Mouse (Mus musculus) induced T-regulatory cell, adult 2 months (primary cell): ENCODE data around the gene Tbrg1.
A peak's percentile ranks its signal among the peaks of the same experiment; 100 is the strongest.

Experiments used
- DNase-seq: peaks from one replicate; pipeline ENCODE4 v3.0.0-alpha.2; 2012; ENCODE audit warnings: low read depth

Gene Tbrg1

DNA sequence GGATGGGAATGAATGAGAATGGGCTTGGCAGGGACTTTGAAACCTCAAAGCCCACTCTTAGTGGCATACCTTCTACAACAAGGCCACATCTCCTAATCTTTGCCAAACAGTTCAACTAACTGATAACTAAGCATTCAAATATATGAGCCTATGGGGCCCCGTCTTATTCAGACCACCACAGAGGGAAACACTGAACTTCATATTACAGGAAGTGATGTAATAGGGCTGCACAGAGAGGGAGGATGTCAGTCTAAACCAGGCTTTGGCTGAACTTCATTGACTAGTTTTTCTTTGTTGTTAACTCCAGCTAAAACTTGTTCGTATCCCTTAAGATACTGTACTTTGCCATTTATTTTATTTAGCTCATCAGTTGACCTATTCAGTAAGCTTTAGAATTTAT, 27.2 kb downstream of the Tbrg1 start:
- DNase-seq: no peak

DNA sequence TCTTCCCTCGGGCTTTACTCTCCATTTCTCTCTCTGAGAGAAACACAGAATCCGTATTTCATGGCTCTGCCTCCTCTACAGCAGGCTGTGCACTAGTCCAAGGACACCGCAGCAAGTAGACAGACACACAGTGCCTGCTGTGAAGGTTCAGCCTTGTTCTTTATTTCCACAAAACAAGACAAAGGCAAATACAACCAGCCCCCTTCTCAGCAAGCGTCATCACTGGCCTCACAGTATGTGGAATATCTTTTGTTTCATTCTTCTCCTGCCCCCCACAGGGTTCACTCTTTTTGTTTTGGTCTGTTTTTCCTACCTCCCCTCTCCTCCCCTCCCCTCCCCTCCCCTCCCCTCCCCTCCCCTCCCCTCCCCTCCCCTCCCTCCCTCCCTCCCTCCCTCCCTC, 28.5 kb downstream of the Tbrg1 start:
- DNase-seq: no peak

DNA sequence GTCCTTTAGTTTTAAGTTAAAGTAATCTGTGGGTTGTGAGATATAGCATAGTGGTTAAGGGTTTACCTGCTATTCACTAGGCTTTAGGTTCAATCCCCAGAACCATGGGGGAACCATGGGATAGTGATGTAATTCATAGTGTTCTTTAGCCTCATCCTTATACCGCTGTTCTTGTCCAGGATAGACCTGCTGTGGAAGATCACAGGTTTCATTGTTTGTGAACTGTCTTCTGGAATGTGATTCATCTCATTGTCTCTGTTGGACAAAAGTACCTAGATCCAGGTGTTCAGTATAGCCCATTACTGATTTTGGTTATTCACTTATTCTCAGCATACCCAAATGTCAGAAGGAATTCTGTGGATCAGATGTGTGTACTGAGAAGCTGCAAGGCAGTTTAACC, 29.8 kb downstream of the Tbrg1 start:
- no peak for DNase-seq

DNA sequence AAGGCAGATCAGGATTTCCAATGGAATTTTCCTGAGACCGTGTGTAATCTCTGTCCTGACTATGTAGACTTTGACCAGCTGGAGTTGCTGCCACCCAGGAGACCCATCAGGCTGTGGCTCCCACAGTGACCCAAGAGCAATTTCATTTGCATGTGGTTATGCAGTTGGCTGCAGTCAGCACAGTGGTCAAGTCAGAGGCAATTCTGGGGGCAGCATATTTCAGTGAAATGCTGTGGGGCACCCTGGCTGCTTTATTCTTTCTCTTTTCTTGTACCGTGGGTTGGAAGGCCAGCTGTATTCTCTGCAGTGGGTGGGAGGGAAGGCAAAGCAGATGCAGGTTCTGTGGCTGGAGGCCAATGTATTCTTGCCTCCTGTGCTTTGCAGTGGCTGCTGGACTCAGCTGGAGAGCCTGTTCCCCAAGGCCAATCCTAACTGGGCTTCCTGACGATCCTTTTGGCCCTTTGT, 31.0 kb downstream of the Tbrg1 start:
- no peak for DNase-seq

DNA sequence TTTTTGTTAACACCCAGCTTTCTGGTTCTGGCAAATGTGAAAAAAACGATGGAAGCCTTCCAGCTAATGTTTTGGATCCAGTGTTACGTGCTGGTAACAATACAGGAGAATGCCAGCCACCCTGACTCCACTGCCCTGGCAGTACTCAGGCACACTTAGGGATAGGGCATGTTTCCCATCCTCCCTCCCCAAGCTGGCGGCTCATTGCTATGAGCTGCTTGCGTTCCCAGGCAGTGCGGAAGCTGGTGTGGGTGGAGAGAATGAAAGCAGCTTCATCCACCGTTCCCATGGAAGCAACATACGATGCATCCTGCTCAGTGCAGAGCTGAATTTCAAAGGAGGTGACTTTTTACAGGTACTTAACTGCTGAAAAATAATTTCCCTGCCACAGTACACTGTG, 31.5 kb downstream of the Tbrg1 start:
- no peak for DNase-seq

DNA sequence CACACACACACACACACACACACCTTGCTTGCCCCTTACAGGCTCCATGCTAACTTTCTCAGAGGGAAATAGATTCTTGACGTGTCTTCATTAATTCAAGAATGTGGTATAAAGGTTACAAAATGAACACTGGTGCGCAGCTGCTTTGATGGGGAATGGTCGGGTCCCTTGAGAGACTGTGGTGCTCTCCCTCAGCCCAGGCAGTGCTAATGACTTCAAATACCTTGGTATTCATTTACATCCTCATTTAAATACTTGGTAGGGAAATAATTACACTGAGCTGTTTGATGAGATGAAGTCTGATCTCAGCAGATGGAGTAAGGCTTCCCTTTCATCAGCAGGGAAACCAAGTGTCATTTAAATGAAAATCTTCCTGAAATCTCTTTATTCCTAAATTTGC, 32.0 kb downstream of the Tbrg1 start:
- no peak for DNase-seq

DNA sequence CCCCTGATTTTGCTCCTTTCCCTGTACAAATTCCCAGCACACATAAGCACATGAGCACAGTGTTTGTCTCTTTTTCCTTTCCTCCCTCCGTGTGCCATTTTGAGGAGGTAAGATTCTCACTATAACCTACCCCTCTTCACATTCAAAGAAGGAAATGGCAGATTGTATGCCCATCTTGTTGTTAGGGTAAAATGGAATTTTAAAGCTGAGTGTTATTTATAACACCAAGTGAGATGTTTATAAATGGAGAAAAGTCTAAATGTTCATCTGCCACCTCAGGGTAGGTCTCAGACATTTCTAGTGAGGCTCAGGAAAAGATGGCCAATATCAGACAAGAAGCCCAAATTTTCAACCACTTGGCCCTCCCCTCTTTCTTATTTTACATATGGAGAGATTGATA, 32.6 kb downstream of the Tbrg1 start:
- DNase-seq: no peak

DNA sequence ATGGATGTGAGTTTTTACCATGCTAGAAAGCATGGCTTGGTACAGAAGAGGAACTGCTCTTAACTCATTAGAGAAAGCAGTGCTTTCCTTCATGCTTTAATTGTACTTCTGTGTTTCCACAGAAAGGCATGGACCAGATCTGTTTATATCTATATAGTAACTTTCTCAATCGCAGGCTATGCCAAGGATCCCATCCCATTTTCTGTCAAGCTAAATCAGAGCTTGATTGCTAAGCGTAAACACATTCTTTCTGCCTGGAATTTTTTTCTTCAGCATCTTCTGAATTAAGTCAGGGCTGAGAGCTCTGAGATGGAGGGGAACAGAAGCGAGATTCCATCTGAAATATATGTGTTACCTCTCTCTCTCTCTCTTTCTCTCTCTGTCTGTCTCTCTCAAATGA, 33.1 kb downstream of the Tbrg1 start:
- DNase-seq: no peak

DNA sequence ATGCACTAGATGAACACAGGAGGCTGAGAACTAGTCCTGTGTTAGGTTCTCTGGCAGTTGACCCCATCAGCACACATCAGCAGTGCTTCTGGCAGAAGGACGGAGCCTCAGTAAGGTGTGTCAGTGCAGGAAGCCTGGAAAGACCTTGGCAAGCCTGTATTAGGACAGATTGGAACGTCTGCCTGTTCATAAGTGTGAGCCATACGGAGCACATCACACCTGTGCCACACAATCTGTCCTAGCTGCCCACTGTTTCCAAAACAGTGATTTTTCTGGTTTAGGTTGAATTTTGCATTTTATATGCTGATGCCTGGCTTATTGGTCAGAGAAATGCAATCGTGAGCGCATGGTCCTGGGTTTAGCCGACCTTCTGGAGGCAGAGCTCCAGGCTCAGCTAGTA, 35.8 kb downstream of the Tbrg1 start:
- DNase-seq: no peak

DNA sequence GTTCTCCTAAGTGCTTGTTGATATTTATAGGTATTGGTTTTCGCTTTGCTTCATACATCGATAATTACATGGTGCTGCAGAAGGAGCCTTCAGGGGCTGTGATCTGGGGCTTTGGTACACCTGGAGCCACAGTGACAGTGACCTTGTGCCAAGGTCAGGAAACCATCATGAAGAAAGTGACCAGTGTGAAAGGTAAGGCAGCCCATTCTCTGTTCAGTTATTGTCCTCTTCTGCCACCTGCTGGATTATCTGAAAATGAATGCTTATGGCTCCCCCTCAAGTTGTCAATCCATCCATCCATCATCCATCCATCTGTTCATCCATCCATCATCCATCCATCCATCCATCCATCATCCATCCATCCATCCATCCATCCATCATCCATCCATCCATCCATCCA, 40.3 kb downstream of the Tbrg1 start:
- peak; percentile 78 for DNase-seq

DNA sequence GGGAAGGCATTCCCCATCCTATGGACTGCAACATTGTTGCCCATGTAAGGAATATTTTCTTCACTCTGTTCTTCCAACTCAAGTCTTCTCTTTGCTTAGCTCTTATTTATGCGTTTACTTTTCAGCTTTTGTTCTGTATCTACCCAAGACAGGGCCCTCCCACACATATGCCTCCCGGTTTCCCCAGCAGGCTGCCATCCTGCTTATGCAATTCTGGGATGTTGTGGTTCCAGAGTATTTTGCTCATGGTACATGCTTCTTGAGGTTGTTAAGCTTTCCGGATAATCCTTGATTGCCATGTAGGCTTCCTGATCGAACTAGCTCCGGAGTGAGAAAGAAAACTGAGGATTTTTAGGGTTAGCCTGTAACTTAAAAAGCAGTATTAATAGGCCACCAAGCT, 41.9 kb downstream of the Tbrg1 start:
- no peak for DNase-seq

DNA sequence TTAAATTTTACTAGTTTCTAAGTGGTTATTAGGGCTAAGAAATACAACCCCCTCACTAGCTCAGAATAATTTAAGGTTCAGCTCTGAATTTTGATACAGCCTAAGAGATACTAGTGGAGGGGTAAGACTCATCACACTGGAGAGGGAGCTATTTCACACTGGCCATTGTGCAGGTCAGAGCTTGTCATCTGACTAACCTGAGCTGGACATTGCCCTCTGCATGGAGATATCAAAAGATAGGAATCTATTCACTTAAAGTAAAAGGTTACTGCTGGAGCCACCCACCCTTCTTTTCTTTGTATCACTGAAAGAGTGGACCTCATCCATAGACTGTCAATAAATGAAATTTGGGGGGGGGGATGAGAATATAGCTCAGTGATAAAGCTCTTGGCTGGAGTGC, 42.8 kb downstream of the Tbrg1 start:
- no peak for DNase-seq

DNA sequence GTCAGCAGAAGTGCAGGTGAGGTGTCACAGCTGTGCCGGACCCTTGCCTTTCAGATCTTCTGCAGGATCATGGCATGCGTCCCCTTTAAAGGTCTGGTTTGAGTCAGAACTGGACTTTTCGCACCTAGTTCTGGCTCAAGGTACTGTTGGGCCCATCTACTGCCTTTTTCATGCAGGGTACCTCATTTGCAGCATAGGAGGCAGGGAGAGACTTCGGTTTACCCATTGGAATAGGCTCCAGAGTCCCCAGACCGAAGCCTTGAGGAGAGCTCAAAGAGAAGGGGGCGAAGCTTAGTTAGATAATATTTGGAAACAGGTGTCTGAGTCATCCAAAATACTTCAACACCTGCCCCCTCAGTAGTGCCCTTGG, 43.2 kb downstream of the Tbrg1 start:
- no peak for DNase-seq

DNA sequence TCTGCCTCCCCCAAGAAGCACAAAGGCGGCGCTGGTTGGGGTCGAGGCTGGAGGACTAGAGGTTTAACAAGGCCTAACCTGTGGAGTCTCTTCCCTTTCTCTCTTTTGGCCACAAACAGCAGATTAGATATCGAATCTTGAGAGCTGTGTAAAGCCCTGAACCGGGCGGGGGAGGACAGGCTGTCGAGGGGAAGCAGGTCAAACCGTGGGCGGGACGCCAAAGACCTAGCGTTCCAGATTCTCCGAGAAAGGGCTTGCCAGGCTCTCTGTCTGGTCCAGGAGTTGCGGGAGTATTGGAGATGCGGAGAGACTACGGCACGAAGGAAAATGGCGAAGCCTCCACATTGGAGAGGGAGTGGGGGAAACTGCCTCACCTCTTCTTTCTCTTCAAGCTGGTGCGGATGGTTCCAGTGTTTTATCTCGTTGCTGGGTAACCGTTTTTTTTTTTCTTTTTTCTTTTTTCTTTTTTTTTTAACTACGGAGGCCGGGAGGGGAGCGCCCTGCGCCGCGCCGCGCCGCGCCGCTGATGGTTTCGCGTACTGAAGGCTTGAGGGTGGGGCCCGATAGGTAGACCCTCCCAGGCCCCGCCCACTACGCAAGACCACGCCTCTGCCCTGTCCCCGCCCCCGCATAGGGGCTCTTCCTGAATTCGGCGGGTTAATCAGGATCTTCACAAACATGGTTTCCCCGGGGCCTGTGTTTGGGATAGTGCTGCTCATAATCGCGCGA, 43.8 kb downstream of the Tbrg1 start, which contains the start of gene Spa17:
TSS of gene Spa17 (minus strand) at position 541 of the 729 bp plus-strand sequence.
- DNase-seq: peak; percentile 95

DNA sequence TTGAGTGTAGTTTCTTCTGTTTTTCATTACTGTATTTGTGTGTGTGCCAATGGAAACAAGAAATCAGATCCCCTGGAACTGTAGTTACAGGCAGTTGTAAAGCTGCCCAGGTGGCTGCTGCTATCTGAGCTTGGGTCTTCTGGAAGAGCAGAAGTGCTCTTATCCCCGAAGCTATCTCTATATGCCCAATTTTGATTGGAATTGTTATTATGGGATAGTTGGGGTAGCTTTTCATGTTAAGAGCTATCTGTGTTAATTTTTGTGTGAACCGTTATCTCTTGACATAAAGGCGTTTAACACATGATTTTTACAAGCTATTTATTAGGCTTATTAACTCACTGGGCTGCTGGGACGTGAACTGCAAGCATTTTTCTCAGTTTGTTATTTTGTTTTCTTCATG, 47.6 kb downstream of the Tbrg1 start:
- no peak for DNase-seq

DNA sequence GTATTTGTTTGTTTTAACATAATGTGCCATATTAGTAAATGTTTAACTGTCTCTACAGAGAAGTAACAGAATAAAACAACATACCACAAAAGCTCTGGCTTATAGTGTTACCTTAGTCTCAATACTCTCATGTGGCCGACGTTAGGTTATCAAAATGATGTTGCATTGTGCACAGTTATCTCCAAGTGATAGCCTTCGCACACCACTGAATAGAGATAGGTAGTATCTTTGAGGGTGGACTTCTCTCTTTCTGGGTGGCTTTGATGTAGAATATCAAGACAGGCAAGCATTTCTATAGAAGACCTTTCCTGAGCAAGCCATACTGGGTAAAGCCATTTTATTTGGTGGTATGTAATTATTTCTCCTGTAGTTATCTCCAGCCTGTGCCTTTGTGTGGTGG, 52.0 kb downstream of the Tbrg1 start:
- DNase-seq: no peak

DNA sequence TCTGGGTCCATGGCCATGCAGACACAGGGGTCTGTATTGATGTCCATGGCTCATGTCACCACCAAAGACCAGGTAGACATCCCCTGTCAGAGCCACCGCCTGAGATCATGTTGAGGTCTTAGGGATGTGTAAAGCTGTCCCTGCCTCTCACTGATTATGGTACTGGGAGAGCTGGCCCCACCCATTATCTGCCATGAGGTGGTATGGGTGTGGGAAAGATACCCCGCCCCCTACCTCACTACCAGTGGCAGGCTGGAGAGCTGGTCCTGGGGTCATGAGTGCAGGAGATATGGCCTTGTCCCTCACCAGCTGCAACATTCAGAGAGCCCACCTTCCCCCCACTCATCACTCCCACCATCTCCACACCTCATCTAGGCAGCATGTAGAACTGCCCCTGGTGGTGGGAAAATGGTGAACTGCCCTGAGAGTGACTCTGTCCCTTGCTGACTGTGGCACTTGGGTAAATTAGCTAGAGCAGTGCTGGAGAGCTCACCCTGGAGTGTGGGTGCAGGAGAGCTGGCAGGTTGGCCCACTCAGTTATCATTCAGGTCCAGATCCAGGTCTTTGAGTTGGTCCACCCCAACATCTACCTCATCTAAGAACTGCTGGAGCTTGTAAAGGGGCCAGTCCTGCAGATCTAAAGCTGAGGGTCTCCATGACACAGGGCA, 56.4 kb downstream of the Tbrg1 start:
- no peak for DNase-seq
